Mouse (Mus musculus): ENCODE measurements around the gene Unc45a. TPM values are rescaled to one million over a fixed set of nuclear protein-coding genes. Genes with fewer than 3 reads are reported as not detected.

The Unc45a gene
- polyA plus RNA-seq (2012; rRNA removed) = 51.4 and 52.5 TPM in 2 replicates

DNA sequence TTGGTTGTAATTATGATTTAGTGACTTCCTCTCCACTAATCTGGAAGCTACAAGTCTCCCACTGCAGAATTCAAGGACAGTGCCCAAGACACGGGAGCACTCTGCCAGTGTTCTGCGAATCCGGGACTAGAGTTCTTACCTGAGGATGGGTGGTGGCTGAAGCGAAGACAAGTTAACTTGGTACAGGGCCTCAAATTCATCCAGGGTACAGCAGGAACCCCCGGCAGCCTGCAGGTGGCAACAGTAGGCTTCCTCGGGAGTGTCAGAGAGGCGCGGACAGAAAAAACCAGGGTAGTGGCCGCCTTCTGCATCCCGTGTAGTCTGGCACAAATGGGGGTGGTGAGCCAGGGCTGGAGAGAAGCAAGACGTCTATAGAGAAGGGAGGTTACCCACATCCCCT is at the start of gene Unc45a:
TSS of gene Unc45a (minus strand) at position 213 of the 400 bp plus-strand sequence.
- DNase-seq (ENCODE audit: extremely low spot score in 1 of 2, low spot score in 1 of 2) = peak; percentile 49 to 74

DNA sequence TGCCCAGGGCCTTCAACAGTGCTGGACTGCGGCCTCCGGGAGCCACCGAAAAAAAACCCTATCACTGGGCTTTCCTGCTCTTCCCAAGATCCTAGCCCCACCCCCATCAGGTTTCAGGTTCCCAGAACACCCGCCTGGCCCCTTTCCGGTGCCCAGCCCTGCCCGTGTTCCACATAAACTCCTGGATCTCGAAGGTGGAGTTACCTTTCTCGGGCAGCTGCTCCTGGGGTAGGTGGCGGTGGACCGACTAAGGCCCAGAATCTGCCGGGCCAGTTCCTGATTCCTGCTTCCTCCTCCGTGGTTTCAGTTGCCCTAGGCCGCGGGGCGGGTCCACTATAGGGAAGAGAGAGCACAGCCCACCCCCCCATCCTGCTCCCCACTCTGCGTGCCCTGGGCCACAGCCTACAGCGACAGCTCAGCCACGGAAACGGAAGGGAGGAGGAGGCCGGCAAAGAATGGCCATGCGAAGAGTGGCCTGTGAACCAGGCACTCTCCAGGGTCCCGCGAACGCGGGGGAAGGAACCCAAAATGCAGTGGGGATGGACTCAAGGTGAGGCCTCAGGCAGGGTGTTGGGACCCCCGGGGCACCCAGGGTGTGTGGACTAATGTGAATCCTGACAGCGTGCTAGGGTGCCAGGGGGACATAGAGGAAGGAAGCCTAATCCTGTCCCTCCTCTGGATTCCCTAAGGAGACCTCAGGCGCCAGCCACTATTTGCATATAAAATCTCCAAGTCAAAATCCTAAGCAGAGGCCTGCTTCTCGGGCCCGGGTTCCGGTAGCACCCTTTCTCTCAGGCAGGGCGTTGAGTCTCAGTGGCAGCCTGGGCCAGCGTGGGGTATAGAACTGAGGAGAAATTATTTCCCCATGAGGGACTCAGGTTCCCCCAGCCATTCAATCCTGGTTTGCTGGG is 47.1 kb upstream of the Unc45a start, which contains the start of gene Fes:
TSS of gene Fes (minus strand) at position 314 of the 911 bp plus-strand sequence.
- DNase-seq (ENCODE audit: extremely low spot score in 1 of 2, low spot score in 1 of 2) = no peak

DNA sequence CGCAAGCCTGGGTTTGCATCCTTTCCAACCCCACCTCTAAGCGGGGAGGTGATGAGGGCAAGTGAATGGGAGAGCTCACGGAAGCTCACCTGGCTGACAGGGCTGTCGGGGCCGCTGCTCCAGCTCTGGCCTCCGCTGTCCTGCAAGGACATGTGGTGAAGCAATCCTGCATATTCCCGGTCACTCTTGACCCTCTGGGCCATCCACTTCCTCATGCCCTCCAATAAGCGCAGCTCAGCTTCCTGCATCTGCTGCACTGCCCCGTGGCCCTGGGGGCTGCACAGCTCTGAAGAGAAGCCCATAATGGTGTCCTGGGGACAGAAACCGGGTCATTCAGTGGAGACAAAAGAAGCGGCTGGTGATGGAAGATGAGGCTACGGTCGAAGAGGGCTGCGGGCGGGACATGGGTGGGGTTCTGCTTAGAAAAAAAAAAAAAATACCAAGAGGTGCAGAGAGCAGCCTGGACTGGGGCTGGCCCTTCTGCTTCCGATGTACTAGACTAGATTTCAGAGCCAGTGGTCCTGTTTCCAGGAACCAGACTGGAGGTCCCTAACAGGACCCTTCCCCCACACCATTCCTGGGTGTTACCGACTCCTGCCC is 46.3 kb upstream of the Unc45a start:
- DNase-seq (ENCODE audit: extremely low spot score in 1 of 2, low spot score in 1 of 2) = no peak

DNA sequence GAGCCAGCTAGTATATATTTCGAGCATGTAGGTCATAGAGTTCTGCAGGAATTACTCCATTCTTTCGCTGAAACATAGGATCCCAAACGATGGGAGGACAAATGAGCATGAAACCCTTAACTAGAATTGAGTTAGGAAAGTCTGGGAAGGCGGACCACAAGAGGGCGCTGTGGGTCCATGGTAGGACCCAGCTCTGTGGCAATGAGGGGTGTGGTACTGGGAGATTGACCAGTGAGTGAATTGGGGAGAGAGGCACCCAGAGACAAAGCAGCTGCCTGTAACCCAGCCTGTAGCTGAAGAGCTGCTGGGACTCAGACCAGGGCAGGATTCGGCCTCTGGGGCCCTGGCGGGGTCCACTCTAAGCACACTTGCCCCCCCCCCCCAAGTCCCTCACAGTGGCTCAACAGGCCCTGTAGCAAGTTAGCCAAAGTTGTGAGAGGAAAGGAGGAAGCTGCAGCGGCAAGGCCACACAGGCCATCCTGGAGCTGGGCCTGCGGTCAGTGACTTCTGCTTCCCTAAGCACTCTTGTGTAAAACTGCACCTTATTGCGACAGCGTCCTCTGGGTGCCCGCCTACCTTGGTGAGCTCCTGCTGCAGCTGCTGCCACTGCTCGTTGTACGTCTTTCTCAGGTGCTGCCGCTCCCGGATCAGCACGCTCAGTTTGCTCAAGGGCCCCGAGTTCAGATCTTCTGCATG is 45.6 kb upstream of the Unc45a start:
- peak; percentile 76 to 96 for DNase-seq (ENCODE audit: extremely low spot score in 1 of 2, low spot score in 1 of 2)

DNA sequence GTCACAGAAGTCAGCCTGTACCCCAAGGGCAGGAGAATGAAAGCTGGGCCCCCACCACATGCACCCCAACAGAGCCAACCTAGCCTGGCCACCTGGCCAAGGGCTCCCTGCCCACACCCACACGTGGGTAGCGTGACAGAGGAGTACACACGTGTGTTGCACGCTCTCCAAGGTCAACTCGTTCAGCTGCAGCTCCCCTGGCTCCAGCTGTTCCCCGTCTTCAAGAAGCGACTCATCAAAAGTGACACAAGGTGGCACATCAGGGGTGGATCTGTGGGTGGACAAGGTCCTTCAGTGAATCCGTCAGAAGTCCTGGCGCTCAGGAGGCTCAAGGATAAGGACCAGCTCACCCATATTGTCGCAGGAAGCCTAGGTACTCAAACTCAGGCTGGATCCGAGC is 42.1 kb upstream of the Unc45a start:
- DNase-seq (ENCODE audit: extremely low spot score in 1 of 2, low spot score in 1 of 2) = no peak

DNA sequence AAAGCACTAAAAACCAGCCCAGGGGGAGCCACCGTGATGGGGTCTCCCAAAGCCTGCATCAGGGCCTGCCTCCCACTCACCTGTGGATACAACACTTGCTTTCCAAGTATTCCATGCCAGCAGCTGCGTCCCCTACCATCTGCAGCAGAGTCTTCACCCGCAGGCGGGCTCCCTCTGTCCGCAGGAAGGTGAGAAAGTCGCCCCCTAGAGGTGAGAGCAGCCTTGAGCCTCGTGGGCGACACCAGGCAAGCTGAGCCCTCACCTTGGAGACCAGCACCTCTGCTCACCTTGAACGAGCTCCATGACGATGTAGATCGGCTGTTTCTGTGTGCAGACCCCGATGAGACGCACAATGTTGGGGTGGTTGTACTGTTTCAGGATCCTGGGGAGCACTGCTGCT is 38.7 kb upstream of the Unc45a start:
- DNase-seq (ENCODE audit: extremely low spot score in 1 of 2, low spot score in 1 of 2) = peak in 1 of 2 experiments; percentile 31

DNA sequence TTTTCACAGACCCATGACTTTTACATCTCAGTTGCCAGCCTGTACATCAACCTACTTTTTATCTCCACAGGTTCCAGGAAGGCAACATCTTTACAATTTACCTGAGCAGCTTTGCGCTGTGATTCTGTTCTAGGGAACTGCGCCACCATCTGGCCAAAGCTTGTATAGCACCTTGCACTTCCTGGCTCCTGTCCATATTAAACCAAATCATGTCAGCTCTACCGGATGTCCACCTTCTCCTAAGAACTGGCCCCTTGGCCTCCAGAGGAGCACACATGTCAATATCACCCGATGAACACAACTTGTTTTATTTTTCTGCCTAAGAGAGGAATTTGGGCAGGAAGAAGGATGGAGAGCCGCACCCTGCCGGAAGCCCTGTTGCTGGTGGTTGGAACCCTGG is 36.7 kb upstream of the Unc45a start:
- DNase-seq (ENCODE audit: extremely low spot score in 1 of 2, low spot score in 1 of 2) = peak in 1 of 2 experiments; percentile 80

DNA sequence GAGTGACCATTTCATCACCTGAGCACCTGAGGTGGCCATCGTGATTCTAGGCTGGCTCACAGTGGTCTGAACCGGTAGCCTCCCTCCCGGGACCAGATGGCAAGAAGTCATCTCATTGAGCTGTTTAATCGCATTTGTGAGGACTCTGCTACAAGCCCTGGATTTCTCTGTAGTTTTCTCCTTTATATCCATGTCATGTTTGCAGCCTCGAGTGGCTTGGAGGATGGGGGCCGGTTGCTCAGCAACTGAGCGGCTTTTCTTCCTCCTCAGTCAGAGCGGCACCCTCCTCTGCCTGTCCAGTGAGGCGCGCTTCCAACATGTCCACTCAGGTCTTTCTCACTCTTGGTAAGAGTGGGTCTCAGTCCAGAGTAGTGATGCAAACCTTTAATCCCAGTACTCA is 35.4 kb upstream of the Unc45a start:
- DNase-seq (ENCODE audit: extremely low spot score in 1 of 2, low spot score in 1 of 2) = no peak

DNA sequence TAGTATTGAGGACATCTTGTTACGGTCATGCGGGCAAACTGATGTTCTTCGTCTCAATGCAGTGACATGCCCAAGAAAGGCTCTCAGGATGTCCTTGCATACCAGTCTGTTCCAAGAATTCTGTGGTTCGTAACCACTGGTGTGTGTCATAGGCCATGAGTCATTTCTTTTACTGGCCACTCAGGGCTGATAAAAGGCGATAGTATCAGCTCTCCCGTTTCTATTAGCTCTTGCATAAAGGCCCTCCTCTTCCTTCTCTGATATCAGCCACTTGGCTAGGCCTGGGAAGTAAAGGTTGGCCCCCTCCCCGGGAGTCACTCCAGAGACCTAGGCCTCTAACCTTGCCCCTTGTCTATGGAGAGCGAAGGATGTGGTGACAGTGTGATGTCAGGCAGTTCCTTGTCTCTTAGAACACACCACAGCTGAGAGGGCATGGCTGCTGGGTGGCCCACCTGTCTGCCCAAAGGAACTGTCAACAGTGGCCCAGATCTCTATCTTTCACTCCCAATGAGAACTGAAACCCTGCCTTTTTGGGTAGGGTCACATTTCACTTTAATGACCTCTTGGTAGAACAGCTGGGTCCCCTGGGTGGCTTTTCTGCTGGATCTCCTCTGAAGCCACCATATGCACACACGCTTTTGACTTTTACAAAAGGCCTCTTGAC is 34.7 kb upstream of the Unc45a start:
- no peak for DNase-seq (ENCODE audit: extremely low spot score in 1 of 2, low spot score in 1 of 2)

DNA sequence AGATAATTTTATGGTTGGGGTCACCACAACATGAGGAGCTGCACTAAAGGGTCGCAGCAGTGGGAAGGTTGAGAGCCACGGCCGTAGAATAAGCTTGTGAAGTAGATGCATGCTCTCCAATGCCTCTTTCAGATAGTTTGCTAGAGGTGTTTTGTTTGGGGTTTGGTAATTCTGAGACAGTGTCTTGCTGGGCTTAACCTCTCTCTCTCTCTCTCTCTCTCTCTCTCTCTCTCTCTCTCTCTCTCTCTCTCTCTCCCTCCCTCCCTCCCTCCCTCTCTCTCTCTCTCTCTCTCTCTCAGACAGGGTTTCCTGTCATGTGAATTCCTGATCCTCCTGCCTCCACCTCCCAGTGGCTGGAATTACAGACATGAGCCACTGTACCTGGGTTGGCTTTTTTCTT is 33.9 kb upstream of the Unc45a start:
- DNase-seq (ENCODE audit: extremely low spot score in 1 of 2, low spot score in 1 of 2) = no peak

DNA sequence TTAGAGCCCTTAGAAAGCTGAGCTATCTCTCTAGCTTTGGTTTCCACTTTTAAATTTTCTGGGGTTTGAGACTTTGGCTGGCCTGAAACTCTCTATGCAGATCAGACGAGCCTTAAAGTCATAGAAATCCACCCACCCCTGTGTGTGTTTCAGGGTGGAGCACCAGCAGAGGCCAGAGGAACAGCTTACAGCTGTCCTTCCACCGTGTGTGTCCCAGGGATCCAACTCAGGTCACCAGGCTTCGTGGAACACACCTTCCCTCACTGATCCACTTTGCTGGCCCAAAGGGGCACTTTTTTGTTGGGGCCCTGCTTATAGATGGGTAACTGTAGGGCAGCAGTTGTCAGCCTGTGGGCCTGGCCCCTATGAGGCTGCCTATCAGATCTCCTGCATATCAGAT is 33.5 kb upstream of the Unc45a start:
- DNase-seq (ENCODE audit: extremely low spot score in 1 of 2, low spot score in 1 of 2) = no peak

DNA sequence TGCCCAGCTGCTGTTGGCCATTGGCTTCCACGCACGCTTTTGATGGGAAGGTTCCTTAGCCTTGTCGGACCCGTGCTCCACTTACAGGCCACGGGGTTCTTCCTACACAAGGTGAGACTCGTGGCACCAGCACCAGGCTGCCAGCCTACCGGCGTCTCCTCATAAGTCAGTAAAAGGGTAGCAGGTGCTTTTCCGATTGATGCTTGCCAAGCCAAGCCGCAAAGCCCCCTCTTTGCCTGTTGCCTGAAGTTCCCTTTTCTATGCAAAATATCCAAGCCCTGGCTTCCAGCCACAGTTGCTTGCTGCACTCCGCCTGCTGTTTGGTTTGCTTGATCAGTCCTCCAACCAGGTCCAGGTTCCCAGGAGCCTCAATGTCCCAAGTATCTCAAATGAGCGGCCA is 33.0 kb upstream of the Unc45a start:
- DNase-seq (ENCODE audit: extremely low spot score in 1 of 2, low spot score in 1 of 2) = no peak

DNA sequence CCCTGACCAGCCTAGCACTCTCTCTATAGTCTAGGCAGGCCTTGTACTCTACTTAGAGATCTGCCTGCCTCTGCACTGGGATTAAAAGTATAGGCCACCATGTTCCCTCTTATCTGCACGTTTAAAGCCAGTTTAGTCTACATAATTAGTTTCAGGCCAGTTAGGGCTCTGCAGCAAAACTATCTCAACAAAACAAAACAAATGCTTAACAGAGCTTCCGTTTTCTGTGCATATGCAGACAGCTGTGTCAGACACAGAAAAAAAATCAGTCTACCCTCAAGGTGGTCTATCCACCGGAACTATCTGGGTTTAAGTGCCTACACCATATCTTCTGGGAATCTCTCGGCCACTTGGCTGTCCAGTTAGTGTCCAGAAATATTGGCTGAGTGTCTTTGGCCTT is 32.5 kb upstream of the Unc45a start:
- DNase-seq (ENCODE audit: extremely low spot score in 1 of 2, low spot score in 1 of 2) = no peak

DNA sequence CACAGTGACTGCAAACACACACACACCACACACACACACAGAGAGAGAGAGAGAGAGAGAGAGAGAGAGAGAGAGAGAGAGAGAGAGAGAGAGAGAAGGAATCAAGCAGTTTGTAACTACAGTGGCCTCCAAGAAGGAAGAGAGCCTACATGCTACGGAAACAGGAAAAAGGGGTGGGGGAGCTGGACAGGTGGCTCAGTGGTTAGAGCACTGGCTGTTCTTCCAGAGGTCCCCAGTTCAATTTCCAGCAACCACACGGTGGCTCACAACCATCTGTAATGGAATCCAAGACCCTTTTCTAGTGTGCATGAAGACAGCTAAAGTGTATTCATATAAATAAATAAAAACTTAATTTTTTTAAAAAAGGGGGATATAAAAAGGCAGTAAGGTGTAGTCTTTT is 31.9 kb upstream of the Unc45a start:
- DNase-seq (ENCODE audit: extremely low spot score in 1 of 2, low spot score in 1 of 2) = no peak

DNA sequence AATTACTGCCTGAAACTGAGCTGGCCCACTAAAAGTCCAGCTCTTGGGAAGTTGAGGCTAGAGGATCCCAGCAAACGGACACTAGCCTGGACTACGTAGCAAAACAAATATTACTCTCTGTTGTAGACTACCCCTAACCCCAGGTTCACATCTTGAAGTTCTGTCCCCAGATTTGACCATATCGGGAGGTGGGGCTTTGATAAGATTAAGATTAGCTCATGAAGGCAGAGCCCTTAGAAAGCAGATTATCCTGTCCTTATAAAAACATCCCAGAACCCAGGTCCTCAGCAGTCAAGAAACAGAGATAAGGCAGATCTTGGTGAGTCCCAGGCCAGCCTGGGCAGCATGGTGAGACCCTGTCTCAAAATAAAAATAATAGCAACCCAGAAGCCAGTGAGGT is 31.4 kb upstream of the Unc45a start:
- DNase-seq (ENCODE audit: extremely low spot score in 1 of 2, low spot score in 1 of 2) = no peak

DNA sequence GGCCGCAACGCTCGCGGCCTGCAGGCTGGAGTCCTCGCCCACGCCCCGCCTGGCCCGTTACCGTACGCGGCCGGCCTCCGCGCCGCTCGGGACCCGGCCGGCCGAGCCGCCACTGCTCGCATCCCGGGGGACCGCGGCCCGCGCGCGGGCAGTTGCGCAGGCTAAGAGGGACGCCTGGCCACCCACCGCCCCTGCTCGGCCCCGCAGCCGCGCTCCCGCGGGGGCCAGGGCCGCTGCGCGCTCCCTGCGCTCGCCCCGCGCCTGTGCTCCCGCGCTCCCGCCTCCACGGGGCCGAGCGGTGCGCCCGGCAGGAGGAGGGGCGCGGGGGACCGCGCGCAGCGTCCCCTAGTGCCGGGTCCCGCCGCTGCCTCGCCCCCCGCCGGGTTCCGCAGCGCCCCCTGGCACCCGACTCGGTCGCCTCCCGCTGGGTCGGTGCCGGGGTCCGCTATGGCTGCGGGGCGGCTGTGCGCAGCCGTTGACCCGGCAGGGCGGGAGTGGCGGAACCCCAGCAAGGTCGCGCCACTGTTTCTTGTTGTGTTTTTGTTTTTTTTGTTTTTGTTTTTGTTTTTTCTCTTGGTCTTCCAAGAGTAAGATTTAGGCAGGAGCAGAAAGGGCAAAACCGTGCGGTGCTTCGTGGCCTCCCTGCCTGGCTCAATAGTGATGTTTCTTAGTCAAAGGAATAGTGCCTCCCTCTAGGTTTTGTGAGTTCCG is 30.4 kb upstream of the Unc45a start, which contains the start of gene Man2a2:
TSS of gene Man2a2 (minus strand) at position 335 of the 711 bp plus-strand sequence.
- DNase-seq (ENCODE audit: extremely low spot score in 1 of 2, low spot score in 1 of 2) = peak in 1 of 2 experiments; percentile 73

DNA sequence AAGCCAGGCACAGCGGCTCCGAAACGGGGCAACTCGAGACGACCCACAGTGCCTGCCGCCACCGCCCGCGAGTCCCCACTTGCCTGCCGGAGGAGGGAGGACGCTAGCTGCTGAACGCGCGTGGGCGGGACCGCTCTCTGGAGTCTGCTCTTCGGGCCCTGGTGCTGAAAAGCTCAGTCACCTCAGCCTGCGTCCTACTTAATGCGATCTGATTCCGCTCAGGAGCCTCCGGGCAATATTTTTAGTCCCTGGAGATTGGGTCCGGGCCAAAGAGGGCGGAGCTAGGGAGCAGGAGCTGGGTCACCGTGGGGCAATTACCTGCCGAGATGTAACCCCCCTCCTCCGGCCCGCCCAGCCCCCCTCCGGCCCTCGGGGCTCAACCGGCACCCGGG is 29.8 kb upstream of the Unc45a start:
- DNase-seq (ENCODE audit: extremely low spot score in 1 of 2, low spot score in 1 of 2) = peak; percentile 68 to 87

DNA sequence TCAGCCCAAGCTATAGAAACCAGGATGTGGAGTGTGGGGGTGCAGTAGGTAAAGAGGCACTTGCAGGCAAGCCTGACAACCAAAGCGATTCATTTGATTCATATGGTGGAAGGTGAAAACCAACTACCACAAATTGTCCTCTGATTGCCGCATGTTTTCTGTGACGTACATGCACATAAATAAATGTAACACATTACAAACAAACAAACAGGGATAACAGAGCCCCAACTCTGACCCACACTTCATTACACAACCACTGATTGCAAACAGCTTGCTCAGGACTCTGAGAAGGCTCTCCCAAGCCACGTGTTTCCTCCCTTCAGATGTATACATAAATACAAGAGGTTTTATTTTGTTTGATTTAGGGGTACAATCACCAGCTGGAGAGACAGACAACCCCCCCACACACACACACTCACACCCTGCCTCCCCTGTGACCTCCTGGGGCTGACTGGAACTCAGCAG is 29.2 kb upstream of the Unc45a start:
- no peak for DNase-seq (ENCODE audit: extremely low spot score in 1 of 2, low spot score in 1 of 2)

DNA sequence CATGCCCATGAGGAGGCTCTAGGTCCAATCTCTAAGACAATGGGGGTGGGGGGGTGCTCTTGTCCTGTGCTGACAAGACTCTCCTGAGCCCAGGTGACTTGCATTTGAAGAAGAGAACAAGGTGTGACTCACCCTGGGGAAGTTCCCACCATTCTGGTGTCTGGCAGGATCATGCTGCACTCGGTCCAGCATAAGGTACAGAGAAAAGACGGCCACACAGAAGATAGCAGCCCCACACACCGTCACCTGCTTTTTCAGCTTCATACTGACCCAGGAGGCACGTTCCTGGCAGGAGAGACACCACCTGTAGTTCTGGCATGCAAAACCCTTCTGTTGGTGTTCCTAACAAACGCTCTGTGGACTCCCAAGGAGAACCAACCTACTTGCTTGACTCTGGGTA is 28.7 kb upstream of the Unc45a start:
- no peak for DNase-seq (ENCODE audit: extremely low spot score in 1 of 2, low spot score in 1 of 2)
